Mouse (Mus musculus) myocyte (in vitro differentiated cells): ENCODE measurements around the gene Pold4.

Source experiments
- MAX ChIP-seq: IDR thresholded peaks from one replicate; pipeline ENCODE4 v1.6.1; 2011; ENCODE audit warnings: low read depth, mild to moderate bottlenecking, control low read depth
- TCF12 ChIP-seq: IDR thresholded peaks from one replicate; pipeline ENCODE4 v1.6.1; 2011; ENCODE audit warnings: mild to moderate bottlenecking, control low read depth; ENCODE audit not compliant: poor library complexity, insufficient read depth, severe bottlenecking
- USF1 ChIP-seq: IDR thresholded peaks from one replicate; pipeline ENCODE4 v1.6.1; 2011; ENCODE audit warnings: low read depth, mild to moderate bottlenecking, control low read depth, moderate library complexity

GRCm38 (mm10) chr19:4203148-4203547 is 28.6 kb upstream of the Pold4 start:
- no peak for TF ChIP-seq USF1
- TF ChIP-seq TCF12: no peak
- TF ChIP-seq MAX: no peak
